In the genomic region with DNA sequence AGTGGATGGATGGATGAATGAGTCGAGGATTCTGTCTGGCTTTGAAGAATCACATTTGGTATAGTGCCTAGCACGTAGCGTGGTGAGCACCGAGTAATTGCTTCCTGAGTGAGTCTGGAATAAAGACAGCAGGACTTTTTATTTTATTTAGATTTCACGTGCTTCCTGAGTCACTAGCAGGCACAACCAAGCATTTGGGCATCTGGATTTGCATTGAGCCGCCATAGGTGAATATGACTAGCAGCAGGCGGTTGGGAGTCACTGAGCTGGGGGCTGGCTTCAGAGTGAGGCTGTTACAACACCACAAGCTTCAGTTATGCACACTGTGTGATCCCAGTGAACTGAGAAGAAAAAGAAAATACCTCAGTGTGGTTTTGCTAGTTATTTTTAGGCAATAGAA, we compare ENCODE assay signal across 17 mouse cellular contexts. TPM values are rescaled to one million over a fixed set of nuclear protein-coding genes. Genes with fewer than 3 reads are reported as not detected.
DNase-seq lines count a peak whose midpoint lies in the region; ATAC-seq and TF ChIP-seq lines count a peak whose summit lies in the region.
"Had no signal": no experiment of that assay in that cellular context is flagged by ENCODE, and none has a peak within 500 bp of the region (broad histone marks: within the 10 kb centered on the region; RNA-seq: fewer than 3 reads in every experiment).

No protein-coding gene starts in this region.

- H3K9me3 ChIP-seq in kidney, embryonic 14.5 days (ENCODE audit: control insufficient read depth, low read length), result no peaks in the 10 kb centered on the region
- H3K9me3 ChIP-seq in E14TG2a.4 (ENCODE audit: low read length), result no peaks in the 10 kb centered on the region
- H3K9me3 ChIP-seq: G1E; midbrain, embryonic 13.5 days; neural tube, embryonic 12.5 days had no signal

- TF ChIP-seq CTCF in heart, adult 2 months (IDR thresholded peaks at IDR 0.05), result no peak
- no peak for TF ChIP-seq CTCF in E14TG2a.4 (conservative IDR thresholded peaks at IDR 0.05; ENCODE audit: low read length)

- no peaks in the 10 kb centered on the region for H3K79me2 ChIP-seq in heart, adult 2 months (replicated peaks; ENCODE audit: control insufficient read depth, insufficient read depth, low read length)

- H3K4me2 ChIP-seq in kidney, embryonic 14.5 days (replicated peaks; ENCODE audit: low read depth, low read length), result no peak overlapping the region
- H3K4me2 ChIP-seq: midbrain, embryonic 13.5 days; neural tube, embryonic 12.5 days had no signal

- no peak for ATAC-seq in kidney, embryonic 14.5 days (ENCODE audit: low FRiP score, low TSS enrichment)
- 0 out of 2 replicates have a peak, but pooled peaks have one; percentile 29 for ATAC-seq in granulocyte monocyte progenitor cell, adult 5-6 weeks (replicated peaks; ENCODE audit: poor library complexity, severe bottlenecking)
- ATAC-seq: intestine, postnatal 0 days; midbrain, embryonic 13.5 days had no signal

- no peak for DNase-seq in heart, adult 2 months
- no peak for DNase-seq in heart, adult 9 months (ENCODE audit: low spot score in 2 of 2)
- no peak for DNase-seq in kidney, adult 9 months
- DNase-seq in left cerebral cortex, adult 9 months (ENCODE audit: low spot score in 2 of 2), result no peak
- DNase-seq in natural killer cell, adult 2 months (ENCODE audit: low spot score in 2 of 2), result no peak
- DNase-seq: cerebellum, adult 18-20 months; embryo, embryonic 11 days; spleen, adult 18-20 months had no signal

- H3K27me3 ChIP-seq in heart, adult 2 months (ENCODE audit: control insufficient read depth, insufficient read depth, low read length), result no peaks in the 10 kb centered on the region
- no peaks in the 10 kb centered on the region for H3K27me3 ChIP-seq in kidney, embryonic 14.5 days (ENCODE audit: control insufficient read depth, insufficient read depth, low read length)
- no peaks in the 10 kb centered on the region for H3K27me3 ChIP-seq in E14TG2a.4 (ENCODE audit: insufficient read depth, low read length)
- H3K27me3 ChIP-seq: midbrain, embryonic 13.5 days; neural tube, embryonic 12.5 days had no signal

- no peak for TF ChIP-seq EP300 in heart, adult 2 months (IDR thresholded peaks at IDR 0.05; ENCODE audit: insufficient read depth, low read depth, low read length)

- H3K27ac ChIP-seq in heart, adult 2 months, result peak overlapping the region; percentile 51
- peak overlapping the region; percentile 59; the same call in 1 of the 2 replicates for H3K27ac ChIP-seq in kidney, embryonic 14.5 days (ENCODE audit: low read depth, low read length)
- H3K27ac ChIP-seq: midbrain, embryonic 13.5 days; neural tube, embryonic 12.5 days had no signal

- no peak overlapping the region for H3K9ac ChIP-seq in heart, adult 2 months (ENCODE audit: low read depth, low read length)
- H3K9ac ChIP-seq in kidney, embryonic 14.5 days (ENCODE audit: low read depth, low read length), result no peak overlapping the region
- H3K9ac ChIP-seq: midbrain, embryonic 13.5 days; neural tube, embryonic 12.5 days had no signal

- intact Hi-C loops in heart, adult 2 months (cut with DNase I), result no loop called here

- no peak overlapping the region for H3K4me3 ChIP-seq in heart, adult 2 months
- H3K4me3 ChIP-seq in kidney, embryonic 14.5 days (ENCODE audit: low read length), result no peak overlapping the region
- 0 out of 2 replicates have a peak overlapping the region, but pooled peaks have one; percentile 15 for H3K4me3 ChIP-seq in E14TG2a.4 (replicated peaks; ENCODE audit: low read length)
- H3K4me3 ChIP-seq: midbrain, embryonic 13.5 days; neural tube, embryonic 12.5 days had no signal

- peaks cover 32% of the 10 kb centered on the region for H3K4me1 ChIP-seq in heart, adult 2 months (ENCODE audit: control insufficient read depth, insufficient read depth, low read length)
- H3K4me1 ChIP-seq in kidney, embryonic 14.5 days (ENCODE audit: control insufficient read depth, insufficient read depth, low read length), result peaks cover 35% of the 10 kb centered on the region
- H3K4me1 ChIP-seq in E14TG2a.4 (replicated peaks; ENCODE audit: low read depth, low read length), result peaks cover 65% of the 10 kb centered on the region
- H3K4me1 ChIP-seq: midbrain, embryonic 13.5 days had no signal

- H3K36me3 ChIP-seq in heart, adult 2 months (ENCODE audit: control insufficient read depth, insufficient read depth, low read length), result 0 out of 2 replicates have a peak, but pooled peaks cover 2% of the 10 kb centered on the region
- H3K36me3 ChIP-seq in kidney, embryonic 14.5 days (ENCODE audit: control insufficient read depth, insufficient read depth, low read length), result no peaks in the 10 kb centered on the region
- H3K36me3 ChIP-seq in E14TG2a.4 (ENCODE audit: insufficient read depth, low read length), result peaks cover 16% of the 10 kb centered on the region
- H3K36me3 ChIP-seq: G1E; midbrain, embryonic 13.5 days; neural tube, embryonic 12.5 days had no signal

- no peak for TF ChIP-seq POLR2A in heart, adult 2 months (IDR thresholded peaks at IDR 0.05; ENCODE audit: insufficient read depth, low read depth, low read length)

- WGBS in heart, adult 2 months, result 45% methylated on average over 7 of the region's 7 CpGs
- 24% methylated on average over 7 of the region's 7 CpGs for WGBS in kidney, embryonic 14.5 days

RNA-seq across cellular contexts. Expression of a gene that starts 26.7 kb away (rescaled TPM):
- total RNA-seq in heart, adult 2 months (2021), result under 1 TPM; 0.20 to 0.42 TPM
- not detected in 2 replicates for polyA plus RNA-seq in heart, adult 2 months (2012; rRNA removed)
- not detected in 2 replicates for polyA plus RNA-seq in kidney, embryonic 14.5 days (2014; fragmentation: Nextera tagmentation; extraction: Ambion mirVana)
- total RNA-seq in granulocyte monocyte progenitor cell, adult 5-6 weeks (2014; fragmentation: Nextera tagmentation), result not detected in 2 replicates
- total RNA-seq in granulocyte monocyte progenitor cell, adult 5-6 weeks (2017), result not detected in 2 replicates
- total RNA-seq: G1E had no signal
- polyA plus RNA-seq: G1E had no signal

RNA-seq across cellular contexts. Expression of a gene that starts 27.5 kb away (rescaled TPM):
- 10 to 100 TPM; 21.4 to 22.7 TPM for total RNA-seq in heart, adult 2 months (2021)
- polyA plus RNA-seq in heart, adult 2 months (2012; rRNA removed), result 27.3 and 37.3 TPM in 2 replicates
- 23.1 and 29.8 TPM in 2 replicates for polyA plus RNA-seq in kidney, embryonic 14.5 days (2014; fragmentation: Nextera tagmentation; extraction: Ambion mirVana)
- total RNA-seq in granulocyte monocyte progenitor cell, adult 5-6 weeks (2014; fragmentation: Nextera tagmentation), result 25.4 and 38.5 TPM in 2 replicates
- total RNA-seq in granulocyte monocyte progenitor cell, adult 5-6 weeks (2017), result 6.4 and 9.5 TPM in 2 replicates

RNA-seq across cellular contexts. Expression of a gene that starts 28.1 kb away (rescaled TPM):
- total RNA-seq in heart, adult 2 months (2021), result 10 to 100 TPM; 14.2 to 17.9 TPM
- 35.4 and 48.4 TPM in 2 replicates for polyA plus RNA-seq in heart, adult 2 months (2012; rRNA removed)
- 33.4 and 42.3 TPM in 2 replicates for polyA plus RNA-seq in kidney, embryonic 14.5 days (2014; fragmentation: Nextera tagmentation; extraction: Ambion mirVana)
- total RNA-seq in granulocyte monocyte progenitor cell, adult 5-6 weeks (2014; fragmentation: Nextera tagmentation), result 56.9 and 59.4 TPM in 2 replicates
- total RNA-seq in granulocyte monocyte progenitor cell, adult 5-6 weeks (2017), result 36.2 and 37.4 TPM in 2 replicates

RNA-seq across cellular contexts. Expression of a gene that starts 36.3 kb away (rescaled TPM):
- 1 to 10 TPM; 1.6 to 2.3 TPM for total RNA-seq in heart, adult 2 months (2021)
- 0.85 and 1.4 TPM in 2 replicates for polyA plus RNA-seq in heart, adult 2 months (2012; rRNA removed)
- 7.2 and 9.8 TPM in 2 replicates for polyA plus RNA-seq in kidney, embryonic 14.5 days (2014; fragmentation: Nextera tagmentation; extraction: Ambion mirVana)
- not detected in 2 replicates for total RNA-seq in granulocyte monocyte progenitor cell, adult 5-6 weeks (2014; fragmentation: Nextera tagmentation)
- total RNA-seq in granulocyte monocyte progenitor cell, adult 5-6 weeks (2017), result not detected in 2 replicates
- total RNA-seq: G1E had no signal
- polyA plus RNA-seq: G1E had no signal

RNA-seq across cellular contexts. Expression of a gene that starts 43.0 kb away (rescaled TPM):
- total RNA-seq in heart, adult 2 months (2021), result under 1 TPM in 1 of 2 experiments, not detected in 1; 0.23 TPM
- 0.41 and 0.73 TPM in 2 replicates for polyA plus RNA-seq in heart, adult 2 months (2012; rRNA removed)
- 0.33 and 0.61 TPM in 2 replicates for polyA plus RNA-seq in kidney, embryonic 14.5 days (2014; fragmentation: Nextera tagmentation; extraction: Ambion mirVana)
- not detected in 2 replicates for total RNA-seq in granulocyte monocyte progenitor cell, adult 5-6 weeks (2014; fragmentation: Nextera tagmentation)
- total RNA-seq in granulocyte monocyte progenitor cell, adult 5-6 weeks (2017), result not detected in 2 replicates
- total RNA-seq: G1E had no signal
- polyA plus RNA-seq: G1E; limb, embryonic 11.5 days; lung, embryonic 16.5 days; midbrain, embryonic 13.5 days; neural tube, embryonic 12.5 days had no signal
